Mouse (Mus musculus) neural tube, embryonic 13.5 days (tissue): ENCODE data around the gene Copg2. TPM values are rescaled to one million over a fixed set of nuclear protein-coding genes. Genes with fewer than 3 reads are reported as not detected.

Experiments used
- ATAC-seq: fragments of 200-750 bp; cut with Nextera tagmentation; 2 replicates; pipeline ENCODE4 v1.8.0; 2017; ENCODE audit warnings: low read depth, mild to moderate bottlenecking, moderate TSS enrichment, moderate library complexity
- H3K27ac ChIP-seq: fragments of 300-500 bp; sonication (generic); replicated peaks from 2 replicates; pipeline ENCODE4 v1.5.1; 2015; ENCODE audit warnings: moderate library complexity, mild to moderate bottlenecking, inconsistent platforms
- H3K27me3 ChIP-seq: fragments of 300-500 bp; sonication (generic); 2 replicates; pipeline ENCODE4 v1.6.1; 2015; ENCODE audit warnings: mild to moderate bottlenecking, inconsistent platforms
- H3K36me3 ChIP-seq: fragments of 300-500 bp; sonication (generic); 2 replicates; pipeline ENCODE4 v1.6.1; 2015; ENCODE audit warnings: mild to moderate bottlenecking, inconsistent platforms
- H3K4me1 ChIP-seq: fragments of 300-500 bp; sonication (generic); replicated peaks from 2 replicates; pipeline ENCODE4 v1.6.1; 2015; ENCODE audit warnings: inconsistent platforms
- H3K4me2 ChIP-seq: fragments of 300-500 bp; sonication (generic); 2 replicates; pipeline ENCODE4 v1.6.1; 2015; ENCODE audit warnings: inconsistent platforms, mild to moderate bottlenecking, moderate library complexity
- H3K4me3 ChIP-seq: fragments of 300-500 bp; sonication (generic); 2 replicates; pipeline ENCODE4 v1.5.1; 2015; ENCODE audit warnings: mild to moderate bottlenecking, inconsistent platforms
- H3K9ac ChIP-seq: fragments of 300-500 bp; sonication (generic); 2 replicates; pipeline ENCODE4 v1.6.1; 2015; ENCODE audit warnings: moderate library complexity, mild to moderate bottlenecking, inconsistent platforms
- H3K9me3 ChIP-seq: fragments of 300-500 bp; sonication (generic); 2 replicates; pipeline ENCODE4 v1.6.1; 2016; ENCODE audit warnings: inconsistent platforms
- WGBS: fragments of 180-500 bp; shearing (Covaris S2); methylation state at CpG from one replicate; pipeline ENCODE4 v1.1.7; 2015; 5-methylcytosine and 5-hydroxymethylcytosine counted together
- polyA plus RNA-seq: library from polyadenylated mRNA; unstranded; fragments of >200 nt; fragmentation: Nextera tagmentation; extraction: Ambion mirVana; gene quantifications from 2 replicates; pipeline ENCODE4 v1.2.1, GENCODE M21; 2015

Copg2 gene
- polyA plus RNA-seq, 1 experiment from 2014 or later = 27.6 TPM

GRCm38 (mm10) chr6:30722385-30723164 lies 174.0 kb downstream of the Copg2 start:
- ATAC-seq = peak; percentile 56; the same call in 1 of the 2 replicates
- WGBS = 69% methylated on average over 4 of the region's 4 CpGs
- Histone ChIP-seq H3K27ac (peak overlapping the region; percentile 54), H3K9ac (no peak overlapping the region), H3K4me2 (no peak overlapping the region), H3K4me1 (peaks cover 16% of the 10 kb centered on the region), H3K4me3 (no peak overlapping the region), H3K27me3 (no peaks in the 10 kb centered on the region), H3K36me3 (no peaks in the 10 kb centered on the region), H3K9me3 (no peaks in the 10 kb centered on the region)

- WGBS = 86% methylated on average over 7 of the region's 7 CpGs
These were observed 179.8 kb downstream of the Copg2 start for GRCm38 (mm10) chr6:30716796-30717195.

GRCm38 (mm10) chr6:30714891-30715471 lies 181.6 kb downstream of the Copg2 start:
- no peak for ATAC-seq
- Histone ChIP-seq H3K27me3 (no peaks in the 10 kb centered on the region), H3K36me3 (no peaks in the 10 kb centered on the region), H3K4me2 (no peak overlapping the region), H3K9ac (no peak overlapping the region), H3K9me3 (no peaks in the 10 kb centered on the region), H3K4me1 (peaks cover 14% of the 10 kb centered on the region), H3K27ac (no peak overlapping the region), H3K4me3 (no peak overlapping the region)
- 50% methylated on average over 5 of the region's 5 CpGs for WGBS

More at GRCm38 (mm10) chr6:30716796-30717195, 179.8 kb downstream of the Copg2 start:
- no peaks in the 10 kb centered on the region for H3K9me3 ChIP-seq
- H3K27ac ChIP-seq = no peak overlapping the region
- no peaks in the 10 kb centered on the region for H3K36me3 ChIP-seq
- H3K4me3 ChIP-seq = no peak overlapping the region
- peaks cover 7% of the 10 kb centered on the region for H3K4me1 ChIP-seq
- H3K4me2 ChIP-seq = no peak overlapping the region
- no peak for ATAC-seq
- H3K9ac ChIP-seq = no peak overlapping the region
- H3K27me3 ChIP-seq = no peaks in the 10 kb centered on the region

GRCm38 (mm10) chr6:30713896-30714295 lies 182.7 kb downstream of the Copg2 start:
- Histone ChIP-seq H3K4me3 (no peak overlapping the region), H3K9ac (no peak overlapping the region), H3K4me2 (no peak overlapping the region), H3K36me3 (no peaks in the 10 kb centered on the region), H3K9me3 (no peaks in the 10 kb centered on the region), H3K27ac (no peak overlapping the region), H3K27me3 (no peaks in the 10 kb centered on the region), H3K4me1 (peaks cover 22% of the 10 kb centered on the region)
- 74% methylated on average over 11 of the region's 11 CpGs for WGBS
- ATAC-seq = no peak

GRCm38 (mm10) chr6:30713455-30713854 lies 183.1 kb downstream of the Copg2 start:
- no peak overlapping the region for H3K27ac ChIP-seq
- peaks cover 24% of the 10 kb centered on the region for H3K4me1 ChIP-seq
- no peak overlapping the region for H3K9ac ChIP-seq
- H3K4me3 ChIP-seq = no peak overlapping the region
- no peaks in the 10 kb centered on the region for H3K27me3 ChIP-seq
- ATAC-seq = no peak
- no peaks in the 10 kb centered on the region for H3K36me3 ChIP-seq
- H3K9me3 ChIP-seq = no peaks in the 10 kb centered on the region
- no peak overlapping the region for H3K4me2 ChIP-seq
- 82% methylated on average over 6 of the region's 6 CpGs for WGBS

GRCm38 (mm10) chr6:30712484-30712883 lies 184.1 kb downstream of the Copg2 start:
- no peak for ATAC-seq
- Histone ChIP-seq H3K36me3 (no peaks in the 10 kb centered on the region), H3K9ac (no peak overlapping the region), H3K9me3 (no peaks in the 10 kb centered on the region), H3K4me2 (no peak overlapping the region), H3K27me3 (no peaks in the 10 kb centered on the region), H3K27ac (no peak overlapping the region), H3K4me3 (no peak overlapping the region), H3K4me1 (peaks cover 24% of the 10 kb centered on the region)
- WGBS = 50% methylated on average over 7 of the region's 7 CpGs

- no peaks in the 10 kb centered on the region for H3K9me3 ChIP-seq
- ATAC-seq = no peak
- H3K9ac ChIP-seq = no peak overlapping the region
- peaks cover 24% of the 10 kb centered on the region for H3K4me1 ChIP-seq
- H3K4me3 ChIP-seq = no peak overlapping the region
- H3K27ac ChIP-seq = no peak overlapping the region
- WGBS = 68% methylated on average over 10 of the region's 10 CpGs
- H3K4me2 ChIP-seq = no peak overlapping the region
- H3K36me3 ChIP-seq = no peaks in the 10 kb centered on the region
- no peaks in the 10 kb centered on the region for H3K27me3 ChIP-seq
These were observed 185.2 kb downstream of the Copg2 start for GRCm38 (mm10) chr6:30711365-30711763.

GRCm38 (mm10) chr6:30710371-30711364 lies 185.9 kb downstream of the Copg2 start:
- ATAC-seq = no peak
- H3K4me3 ChIP-seq = no peak overlapping the region
- H3K27me3 ChIP-seq = no peaks in the 10 kb centered on the region
- no peak overlapping the region for H3K27ac ChIP-seq
- H3K9ac ChIP-seq = no peak overlapping the region
- no peak overlapping the region for H3K4me2 ChIP-seq
- no peaks in the 10 kb centered on the region for H3K36me3 ChIP-seq
- no peaks in the 10 kb centered on the region for H3K9me3 ChIP-seq
- WGBS = 55% methylated on average over 25 of the region's 25 CpGs
- H3K4me1 ChIP-seq = peaks cover 24% of the 10 kb centered on the region

GRCm38 (mm10) chr6:30709115-30709514 lies 187.5 kb downstream of the Copg2 start:
- Histone ChIP-seq H3K9me3 (no peaks in the 10 kb centered on the region), H3K4me2 (no peak overlapping the region), H3K27me3 (no peaks in the 10 kb centered on the region), H3K36me3 (no peaks in the 10 kb centered on the region), H3K27ac (no peak overlapping the region), H3K4me1 (peaks cover 17% of the 10 kb centered on the region), H3K9ac (no peak overlapping the region), H3K4me3 (no peak overlapping the region)
- WGBS = 18% methylated on average over 6 of the region's 6 CpGs
- no peak for ATAC-seq

GRCm38 (mm10) chr6:30703977-30704602 lies 192.5 kb downstream of the Copg2 start:
- no peak for ATAC-seq
- Histone ChIP-seq H3K4me2 (no peak overlapping the region), H3K9me3 (no peaks in the 10 kb centered on the region), H3K36me3 (no peaks in the 10 kb centered on the region), H3K9ac (no peak overlapping the region), H3K27me3 (no peaks in the 10 kb centered on the region), H3K4me3 (no peak overlapping the region), H3K4me1 (peaks cover 4% of the 10 kb centered on the region), H3K27ac (no peak overlapping the region)
- 88% methylated on average over 9 of the region's 9 CpGs for WGBS

- 87% methylated on average over 6 of the region's 6 CpGs for WGBS
- Histone ChIP-seq H3K4me1 (no peaks in the 10 kb centered on the region), H3K4me3 (no peak overlapping the region), H3K27ac (no peak overlapping the region), H3K27me3 (no peaks in the 10 kb centered on the region), H3K36me3 (no peaks in the 10 kb centered on the region), H3K4me2 (no peak overlapping the region), H3K9me3 (no peaks in the 10 kb centered on the region), H3K9ac (no peak overlapping the region)
- no peak for ATAC-seq
These were observed 193.1 kb downstream of the Copg2 start for GRCm38 (mm10) chr6:30703476-30703875.
